Mouse (Mus musculus) stomach, embryonic 16.5 days (tissue): Measurements from ENCODE around the gene Grap. TPM values are rescaled to one million over a fixed set of nuclear protein-coding genes. Genes with fewer than 3 reads are reported as not detected.
A peak's percentile ranks its signal among the peaks of the same experiment; 100 is the strongest.

ENCODE experiments used
- ATAC-seq: fragments of 200-750 bp; cut with Nextera tagmentation; 2 replicates; pipeline ENCODE4 v1.8.0; 2017; ENCODE audit warnings: moderate number of reproducible peaks, moderate TSS enrichment; ENCODE audit not compliant: insufficient read depth, low FRiP score
- H3K27ac ChIP-seq: fragments of 300-500 bp; sonication (generic); 2 replicates; pipeline ENCODE4 v1.5.1; 2014; ENCODE audit warnings: low read length
- H3K27me3 ChIP-seq: fragments of 300-500 bp; sonication (generic); 2 replicates; pipeline ENCODE4 v1.6.1; 2014; ENCODE audit warnings: low read length, control low read depth, mixed read lengths; ENCODE audit not compliant: control insufficient read depth, insufficient read depth
- H3K36me3 ChIP-seq: fragments of 300-500 bp; sonication (generic); 2 replicates; pipeline ENCODE4 v1.6.1; 2014; ENCODE audit warnings: low read length; ENCODE audit not compliant: control insufficient read depth, insufficient read depth
- H3K4me1 ChIP-seq: fragments of 300-500 bp; sonication (generic); 2 replicates; pipeline ENCODE4 v1.6.1; 2014; ENCODE audit warnings: low read length, control low read depth, mixed read lengths; ENCODE audit not compliant: control insufficient read depth, insufficient read depth
- H3K4me2 ChIP-seq: fragments of 300-500 bp; sonication (generic); 2 replicates; pipeline ENCODE4 v1.6.1; 2014; ENCODE audit warnings: low read depth, low read length, mixed read lengths
- H3K4me3 ChIP-seq: fragments of 300-500 bp; sonication (generic); replicated peaks from 2 replicates; pipeline ENCODE4 v1.5.1; 2014; ENCODE audit warnings: mild to moderate bottlenecking, low read length
- H3K9ac ChIP-seq: fragments of 300-500 bp; sonication (generic); 2 replicates; pipeline ENCODE4 v1.6.1; 2014; ENCODE audit warnings: low read length
- H3K9me3 ChIP-seq: fragments of 300-500 bp; sonication (generic); replicated peaks from 2 replicates; pipeline ENCODE4 v1.6.1; 2016; ENCODE audit warnings: low read length, control low read depth; ENCODE audit not compliant: control insufficient read depth
- WGBS: fragments of 180-500 bp; shearing (Covaris S2); extraction: QIAGEN DNeasy Blood & Tissue Kit; methylation state at CpG from one replicate; pipeline ENCODE4 v1.1.7; 2014; 5-methylcytosine and 5-hydroxymethylcytosine counted together
- polyA plus RNA-seq: library from polyadenylated mRNA; unstranded; fragments of >200 nt; fragmentation: Nextera tagmentation; extraction: Ambion mirVana; gene quantifications from 2 replicates; pipeline ENCODE4 v1.2.1, GENCODE M21; 2015

Grap gene
- polyA plus RNA-seq, 1 experiment from 2014 or later, result 9.2 TPM

- Histone ChIP-seq H3K4me1 (no peaks in the 10 kb centered on the region), H3K4me2 (no peak overlapping the region), H3K4me3 (no peak overlapping the region), H3K9me3 (no peaks in the 10 kb centered on the region), H3K9ac (no peak overlapping the region), H3K27me3 (no peaks in the 10 kb centered on the region; the same call in 1 of the 2 replicates), H3K36me3 (no peaks in the 10 kb centered on the region), H3K27ac (no peak overlapping the region)
- 67% methylated on average over 6 of the region's 6 CpGs for WGBS
- ATAC-seq, result no peak
Observed at GRCm38 (mm10) chr11:61715130-61715529, 62.1 kb downstream of the Grap start.

GRCm38 (mm10) chr11:61717990-61718389, 64.9 kb downstream of the Grap start:
- WGBS, result 68% methylated on average over 5 of the region's 5 CpGs
- H3K9ac ChIP-seq, result no peak overlapping the region
- H3K27me3 ChIP-seq, result no peaks in the 10 kb centered on the region; the same call in 1 of the 2 replicates
- ATAC-seq, result no peak
- H3K27ac ChIP-seq, result no peak overlapping the region
- no peaks in the 10 kb centered on the region for H3K36me3 ChIP-seq
- no peaks in the 10 kb centered on the region for H3K4me1 ChIP-seq
- no peaks in the 10 kb centered on the region for H3K9me3 ChIP-seq
- no peak overlapping the region for H3K4me2 ChIP-seq
- H3K4me3 ChIP-seq, result no peak overlapping the region

- no peak overlapping the region for H3K27ac ChIP-seq
- no peaks in the 10 kb centered on the region for H3K9me3 ChIP-seq
- no peak for ATAC-seq
- no peaks in the 10 kb centered on the region for H3K36me3 ChIP-seq
- H3K27me3 ChIP-seq, result no peaks in the 10 kb centered on the region; the same call in 1 of the 2 replicates
- no peak overlapping the region for H3K4me3 ChIP-seq
- H3K9ac ChIP-seq, result no peak overlapping the region
- no peak overlapping the region for H3K4me2 ChIP-seq
- no peaks in the 10 kb centered on the region for H3K4me1 ChIP-seq
- 34% methylated on average over 3 of the region's 3 CpGs for WGBS
Observed at GRCm38 (mm10) chr11:61719387-61719786, 66.3 kb downstream of the Grap start.

GRCm38 (mm10) chr11:61719826-61720225, 66.8 kb downstream of the Grap start:
- 70% methylated on average over 8 of the region's 8 CpGs for WGBS
- Histone ChIP-seq H3K4me3 (no peak overlapping the region), H3K27ac (no peak overlapping the region), H3K36me3 (no peaks in the 10 kb centered on the region), H3K4me1 (no peaks in the 10 kb centered on the region), H3K9ac (0 out of 2 replicates have a peak overlapping the region, but pooled peaks have one; percentile 18), H3K9me3 (no peaks in the 10 kb centered on the region), H3K4me2 (no peak overlapping the region), H3K27me3 (no peaks in the 10 kb centered on the region; the same call in 1 of the 2 replicates)
- no peak for ATAC-seq

GRCm38 (mm10) chr11:61720636-61721035, 67.6 kb downstream of the Grap start, which contains the start of gene Slc5a10:
TSS of gene Slc5a10 (minus strand) at chr11:61720826.
- H3K4me1 ChIP-seq, result no peaks in the 10 kb centered on the region
- H3K4me3 ChIP-seq, result no peak within 1 kb of the TSS
- H3K27ac ChIP-seq, result no peak within 1 kb of the TSS
- H3K4me2 ChIP-seq, result no peak within 1 kb of the TSS
- H3K9me3 ChIP-seq, result no peaks in the 10 kb centered on the region
- no peak for ATAC-seq
- no peaks in the 10 kb centered on the region for H3K27me3 ChIP-seq
- H3K36me3 ChIP-seq, result no peaks in the 10 kb centered on the region
- 73% methylated on average over 3 of the region's 3 CpGs for WGBS
- 0 out of 2 replicates have a peak within 1 kb of the TSS, but pooled peaks have one; percentile 18 for H3K9ac ChIP-seq

GRCm38 (mm10) chr11:61722077-61722476, 69.0 kb downstream of the Grap start:
- ATAC-seq, result no peak
- WGBS, result 79% methylated on average over 5 of the region's 5 CpGs
- Histone ChIP-seq H3K9me3 (no peaks in the 10 kb centered on the region), H3K9ac (no peak overlapping the region), H3K4me1 (no peaks in the 10 kb centered on the region), H3K27me3 (no peaks in the 10 kb centered on the region), H3K27ac (no peak overlapping the region), H3K4me2 (no peak overlapping the region), H3K4me3 (no peak overlapping the region), H3K36me3 (no peaks in the 10 kb centered on the region)

Other genes starting within 250 kb of the Grap start
- 2.2 and 2.4 TPM in 2 replicates for gene Rnf112, start 199.1 kb upstream of the Grap start, polyA plus RNA-seq
- 402 and 454 TPM in 2 replicates for gene Mfap4, start 167.8 kb upstream of the Grap start, polyA plus RNA-seq
- gene Mapk7, start 158.9 kb upstream of the Grap start, polyA plus RNA-seq, result 41.0 and 48.8 TPM in 2 replicates
- 21.9 and 24.3 TPM in 2 replicates for gene B9d1, start 148.1 kb upstream of the Grap start, polyA plus RNA-seq
- 20.7 and 20.9 TPM in 2 replicates for gene Epn2, start 73.6 kb upstream of the Grap start, polyA plus RNA-seq
- 6.1 and 6.6 TPM in 2 replicates for gene Fam83g, start 30.8 kb downstream of the Grap start, polyA plus RNA-seq
- not detected in 2 replicates for gene Slc5a10, start 67.6 kb downstream of the Grap start, polyA plus RNA-seq
- gene Prpsap2, start 108.8 kb downstream of the Grap start, polyA plus RNA-seq, result 26.8 and 27.1 TPM in 2 replicates
- gene Ulk2, start 201.8 kb downstream of the Grap start, polyA plus RNA-seq, result 8.2 and 8.9 TPM in 2 replicates